1 mouse cellular context compared by ENCODE assay signal in the genomic region with DNA sequence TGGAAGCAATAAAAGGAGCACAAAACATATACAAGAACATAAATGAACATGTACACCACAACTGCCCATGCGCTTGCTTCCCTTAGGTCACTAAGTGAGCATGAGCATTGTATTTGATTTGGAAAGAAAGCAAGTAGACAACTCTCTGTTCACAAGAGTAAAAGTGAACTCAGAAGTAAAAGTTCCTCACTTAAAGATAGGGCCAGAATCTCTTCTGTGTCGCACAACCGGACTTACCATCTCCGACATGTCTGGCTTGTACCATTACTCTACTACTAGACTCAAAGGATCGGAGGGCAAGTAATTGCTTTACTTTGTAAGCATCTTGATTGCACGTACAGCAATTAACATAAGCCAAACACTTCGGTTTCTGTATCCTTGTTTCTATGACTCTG.
A peak's percentile ranks its signal among the peaks of the same experiment; 100 is the strongest.
TF ChIP-seq lines count a peak whose summit lies in the region.

No protein-coding gene starts in this region.

TF ChIP-seq in CH12.LX, 34 proteins besides CTCF, POLR2A, EP300 and RAD21:
- TF ChIP-seq MXI1 (IDR thresholded peaks at IDR 0.05; ENCODE audit: low read depth, low read length) (0 out of 2 replicates have a peak, but pooled peaks have one; percentile 53), IRF4 (IDR thresholded peaks at IDR 0.05; ENCODE audit: low read depth, low read length) (no peak), NRF1 (IDR thresholded peaks at IDR 0.05; ENCODE audit: low read depth, low read length) (peak; percentile 47)
